Mouse (Mus musculus): ENCODE data around the gene Mrc2. TPM values are rescaled to one million over a fixed set of nuclear protein-coding genes. Genes with fewer than 3 reads are reported as not detected.

The Mrc2 gene
- total and polyA plus RNA-seq, 3 experiments = under 0.01 to 0.10 (median 0.09) TPM

DNA sequence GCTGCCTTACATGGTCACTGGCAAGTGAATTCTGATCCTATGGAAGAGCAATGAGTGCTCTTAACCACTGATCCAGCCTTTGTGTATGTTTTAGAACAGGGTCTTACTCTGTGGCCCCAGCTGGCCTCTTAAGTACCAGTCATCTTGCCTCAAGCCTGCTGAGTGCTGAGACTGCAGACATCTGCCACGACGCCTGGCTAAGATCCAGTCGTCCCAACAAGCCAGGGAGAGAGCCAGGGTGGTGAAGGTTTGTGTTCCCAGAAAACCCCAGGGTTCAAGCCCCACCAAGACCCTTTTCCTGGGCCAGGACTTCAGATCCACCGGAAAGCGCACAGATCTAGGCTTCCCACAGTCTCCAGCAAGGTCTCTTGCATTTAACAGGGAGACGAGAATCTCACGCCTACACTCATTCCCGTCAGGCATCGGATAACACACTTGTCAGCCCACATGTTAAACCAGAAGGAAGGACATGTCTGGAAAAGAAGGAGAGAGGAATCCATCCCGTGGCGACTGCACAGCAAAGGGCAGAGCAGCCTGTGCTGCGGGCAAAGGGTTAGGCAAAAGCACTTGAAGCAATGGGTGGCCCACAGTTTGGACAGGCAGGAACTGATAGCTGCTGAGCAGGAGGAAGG is 20.0 kb downstream of the Mrc2 start:
- dilution Hi-C loops (cut with MboI; ENCODE audit: extremely low pct_ligation_motif_present, extremely low pct_unique_long_range_greater_than_20kb, low sequenced_read_pairs) = no loop called here
- H3K27ac ChIP-seq (ENCODE audit: insufficient read depth, low read depth) = no peak overlapping the region
- H3K4me3 ChIP-seq (replicated peaks in 1 of 3; ENCODE audit: low read depth in 2 of 3, low read length in 2 of 3, poor library complexity in 1 of 3) = no peak overlapping the region
- H3K9ac ChIP-seq (ENCODE audit: insufficient read depth, low read depth) = no peak overlapping the region
- no peak for DNase-seq (ENCODE audit: extremely low read depth)
- no peaks in the 10 kb centered on the region for H3K27me3 ChIP-seq (replicated peaks)
- no peaks in the 10 kb centered on the region for H3K9me3 ChIP-seq (replicated peaks; ENCODE audit: low read length)
- in situ Hi-C loops (cut with MboI; ENCODE audit: low pct_ligation_motif_present, low pct_unique_long_range_greater_than_20kb, low sequenced_read_pairs) = no loop called here
- no peaks in the 10 kb centered on the region for H3K79me2 ChIP-seq (replicated peaks; ENCODE audit: control insufficient read depth, extremely low read depth, insufficient read depth, poor library complexity, severe bottlenecking)
- no peak for TF ChIP-seq ZC3H11A (IDR thresholded peaks at IDR 0.05; ENCODE audit: low read depth, low read length)
- no peak for TF ChIP-seq ETS1 (conservative IDR thresholded peaks at IDR 0.05; ENCODE audit: low read depth, low read length)
- TF ChIP-seq TCF12 (IDR thresholded peaks at IDR 0.05; ENCODE audit: low read depth, low read length) = no peak
- TF ChIP-seq MXI1 (IDR thresholded peaks at IDR 0.05; ENCODE audit: low read depth, low read length) = no peak
- no peak for TF ChIP-seq MAZ (IDR thresholded peaks at IDR 0.05; ENCODE audit: low read depth, low read length)
- no peak for TF ChIP-seq NELFE (IDR thresholded peaks at IDR 0.05; ENCODE audit: low read depth, low read length)
- no peak for TF ChIP-seq KAT2A (IDR thresholded peaks at IDR 0.05; ENCODE audit: insufficient replicate concordance, low read length)
- no peak for TF ChIP-seq POLR2A (IDR thresholded peaks at IDR 0.05; ENCODE audit: low read depth, low read length)
- TF ChIP-seq ZNF384 (IDR thresholded peaks at IDR 0.05; ENCODE audit: low read depth, low read length) = no peak
- TF ChIP-seq HCFC1 (IDR thresholded peaks at IDR 0.05; ENCODE audit: low read depth, low read length) = no peak
- no peak for TF ChIP-seq MEF2A (IDR thresholded peaks at IDR 0.05; ENCODE audit: borderline replicate concordance, low read depth, low read length)
- TF ChIP-seq RAD21 (IDR thresholded peaks at IDR 0.05; ENCODE audit: low read depth, low read length) = no peak
- TF ChIP-seq JUN (IDR thresholded peaks at IDR 0.05; ENCODE audit: insufficient read depth, low read depth, low read length) = no peak
- no peak for TF ChIP-seq ZKSCAN1 (IDR thresholded peaks at IDR 0.05; ENCODE audit: borderline replicate concordance, low read depth, low read length)
- TF ChIP-seq GABPA (IDR thresholded peaks at IDR 0.05; ENCODE audit: insufficient replicate concordance, low read depth, low read length) = no peak
- no peak for TF ChIP-seq UBTF (IDR thresholded peaks at IDR 0.05; ENCODE audit: low read depth, low read length)
- no peak for TF ChIP-seq IRF4 (IDR thresholded peaks at IDR 0.05; ENCODE audit: low read depth, low read length)
- no peaks in the 10 kb centered on the region for H3K36me3 ChIP-seq (replicated peaks in 1 of 2; ENCODE audit: control insufficient read depth in 1 of 2, insufficient read depth in 1 of 2, low read length in 1 of 2)
- H3K4me1 ChIP-seq (ENCODE audit: control insufficient read depth in 1 of 2, insufficient read depth in 2 of 2) = peaks cover 0 to 3% of the 10 kb centered on the region in 2 experiments; a peak in 1 of 4 replicates
- H3K4me2 ChIP-seq (ENCODE audit: insufficient read depth, low read depth, poor library complexity, severe bottlenecking) = no peak overlapping the region

DNA sequence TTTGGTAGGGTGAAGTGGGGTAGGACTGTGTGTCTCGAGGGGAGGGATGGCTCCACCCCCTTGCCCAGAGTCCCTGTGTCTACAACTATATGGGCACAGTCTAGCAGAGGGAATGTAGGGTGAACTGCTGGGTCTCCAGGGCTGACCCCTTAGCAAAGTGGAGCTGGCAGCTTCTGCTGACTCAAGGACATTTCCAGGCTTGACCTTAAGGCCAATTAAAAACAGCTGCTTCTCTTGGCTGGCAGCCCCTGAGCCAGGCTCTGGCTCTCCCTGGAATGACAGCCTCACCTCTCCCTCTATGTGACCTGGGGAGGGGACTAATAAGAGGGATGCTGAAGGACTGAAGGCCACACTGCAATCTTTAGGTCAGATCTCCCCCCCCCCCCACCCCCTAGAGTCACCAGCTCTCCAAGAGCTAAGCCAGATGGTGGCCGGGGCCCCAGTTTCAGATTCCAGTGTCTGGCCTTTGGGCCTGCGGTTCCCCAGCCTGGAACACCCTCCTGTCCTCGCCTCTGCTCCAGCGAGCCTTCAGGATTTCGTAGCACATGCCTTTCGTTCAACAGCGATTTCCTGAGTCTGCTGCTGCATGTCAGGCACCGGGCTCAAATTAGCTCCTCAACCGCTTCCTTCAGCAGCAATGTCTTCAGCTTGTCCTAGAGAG is 20.7 kb downstream of the Mrc2 start:
- Histone ChIP-seq H3K4me2 (ENCODE audit: insufficient read depth, low read depth, poor library complexity, severe bottlenecking) (no peak overlapping the region), H3K27ac (ENCODE audit: insufficient read depth, low read depth) (no peak overlapping the region), H3K36me3 (replicated peaks in 1 of 2; ENCODE audit: control insufficient read depth in 1 of 2, insufficient read depth in 1 of 2, low read length in 1 of 2) (no peaks in the 10 kb centered on the region), H3K4me1 (ENCODE audit: control insufficient read depth in 1 of 2, insufficient read depth in 2 of 2) (peaks cover 0 to 3% of the 10 kb centered on the region in 2 experiments; a peak in 1 of 4 replicates), H3K4me3 (replicated peaks in 1 of 3; ENCODE audit: low read depth in 2 of 3, low read length in 2 of 3, poor library complexity in 1 of 3) (no peak overlapping the region), H3K27me3 (replicated peaks) (no peaks in the 10 kb centered on the region), H3K79me2 (replicated peaks; ENCODE audit: control insufficient read depth, extremely low read depth, insufficient read depth, poor library complexity, severe bottlenecking) (no peaks in the 10 kb centered on the region), H3K9me3 (replicated peaks; ENCODE audit: low read length) (no peaks in the 10 kb centered on the region), H3K9ac (ENCODE audit: insufficient read depth, low read depth) (no peak overlapping the region)
- no peak for DNase-seq (ENCODE audit: extremely low read depth)
- in situ Hi-C loops (cut with MboI; ENCODE audit: low pct_ligation_motif_present, low pct_unique_long_range_greater_than_20kb, low sequenced_read_pairs) = no loop called here
- dilution Hi-C loops (cut with MboI; ENCODE audit: extremely low pct_ligation_motif_present, extremely low pct_unique_long_range_greater_than_20kb, low sequenced_read_pairs) = no loop called here
- TF ChIP-seq POLR2A (IDR thresholded peaks at IDR 0.05; ENCODE audit: low read depth, low read length) = no peak
- TF ChIP-seq E2F4 (IDR thresholded peaks at IDR 0.05; ENCODE audit: insufficient replicate concordance, low read depth, low read length) = no peak
- no peak for TF ChIP-seq JUND (conservative IDR thresholded peaks at IDR 0.05; ENCODE audit: low read depth, low read length)
- TF ChIP-seq EP300 (IDR thresholded peaks at IDR 0.05; ENCODE audit: low read length) = no peak
- TF ChIP-seq ZMIZ1 (IDR thresholded peaks at IDR 0.05; ENCODE audit: low read depth, low read length) = no peak
- TF ChIP-seq HCFC1 (IDR thresholded peaks at IDR 0.05; ENCODE audit: low read depth, low read length) = no peak
- no peak for TF ChIP-seq MAX (IDR thresholded peaks at IDR 0.05; ENCODE audit: low read length)
- no peak for TF ChIP-seq MAFK (IDR thresholded peaks at IDR 0.05; ENCODE audit: insufficient replicate concordance, low read length)
- TF ChIP-seq ELF1 (IDR thresholded peaks at IDR 0.05; ENCODE audit: low read depth, low read length) = no peak
- no peak for TF ChIP-seq CTCF (conservative IDR thresholded peaks at IDR 0.05 in 1 of 2, IDR thresholded peaks at IDR 0.05 in 1 of 2; ENCODE audit: low read depth in 2 of 2, low read length in 2 of 2)
- no peak for TF ChIP-seq ZKSCAN1 (IDR thresholded peaks at IDR 0.05; ENCODE audit: borderline replicate concordance, low read depth, low read length)
- no peak for TF ChIP-seq PAX5 (IDR thresholded peaks at IDR 0.05; ENCODE audit: low read length)
- TF ChIP-seq POLR2AphosphoS2 (IDR thresholded peaks at IDR 0.05; ENCODE audit: low read depth, low read length) = no peak
